Mouse (Mus musculus) ES-E14 (cell line): ENCODE measurements around the gene Eif3j1.

ENCODE experiments used
- HCFC1 ChIP-seq: IDR thresholded peaks from 2 replicates; pipeline ENCODE4 v1.6.1; 2012; ENCODE audit warnings: low read length, inconsistent platforms, borderline replicate concordance; ENCODE audit not compliant: insufficient read depth
- MAFK ChIP-seq: IDR thresholded peaks from 2 replicates; pipeline ENCODE4 v1.6.1; 2014; ENCODE audit warnings: mild to moderate bottlenecking, low read depth, low read length, inconsistent platforms; ENCODE audit not compliant: insufficient read depth
- ZC3H11A ChIP-seq: IDR thresholded peaks from 2 replicates; pipeline ENCODE4 v1.6.1; 2012; ENCODE audit warnings: low read depth, mild to moderate bottlenecking, inconsistent platforms, low read length, borderline replicate concordance

GRCm38 (mm10) chr2:122069144-122069912, 41.0 kb downstream of the Eif3j1 start:
- no peak for TF ChIP-seq ZC3H11A
- no peak for TF ChIP-seq HCFC1
- no peak for TF ChIP-seq MAFK
